Mouse (Mus musculus): ENCODE measurements around the gene Fcgrt.
A peak's percentile ranks its signal among the peaks of the same experiment; 100 is the strongest.
"Not testable (repeated sequence)": the region's sequence is repeated elsewhere in the genome, so short reads cannot be mapped to it uniquely, and the experiment has no call there.

Gene Fcgrt

DNA sequence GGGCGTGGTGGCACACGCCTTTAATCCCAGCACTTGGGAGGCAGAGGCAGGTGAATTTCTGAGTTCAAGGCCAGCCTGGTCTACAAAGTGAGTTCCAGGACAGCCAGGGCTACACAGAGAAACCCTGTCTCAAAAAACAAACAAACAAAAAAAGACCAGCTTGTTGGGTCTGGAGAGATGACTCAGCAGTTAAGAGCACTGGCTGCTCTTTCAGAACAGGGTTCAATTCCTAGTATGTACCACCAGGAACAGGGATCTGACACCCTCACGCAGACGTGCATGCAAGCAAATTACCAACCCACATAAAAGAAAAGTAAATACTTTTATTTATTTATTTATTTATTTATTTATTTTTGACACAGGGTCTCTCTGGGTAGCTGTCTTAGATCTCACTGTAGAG lies 6.4 kb upstream of the Fcgrt start:
- not testable (repeated sequence) for DNase-seq (ENCODE audit: low read depth, low spot score)

DNA sequence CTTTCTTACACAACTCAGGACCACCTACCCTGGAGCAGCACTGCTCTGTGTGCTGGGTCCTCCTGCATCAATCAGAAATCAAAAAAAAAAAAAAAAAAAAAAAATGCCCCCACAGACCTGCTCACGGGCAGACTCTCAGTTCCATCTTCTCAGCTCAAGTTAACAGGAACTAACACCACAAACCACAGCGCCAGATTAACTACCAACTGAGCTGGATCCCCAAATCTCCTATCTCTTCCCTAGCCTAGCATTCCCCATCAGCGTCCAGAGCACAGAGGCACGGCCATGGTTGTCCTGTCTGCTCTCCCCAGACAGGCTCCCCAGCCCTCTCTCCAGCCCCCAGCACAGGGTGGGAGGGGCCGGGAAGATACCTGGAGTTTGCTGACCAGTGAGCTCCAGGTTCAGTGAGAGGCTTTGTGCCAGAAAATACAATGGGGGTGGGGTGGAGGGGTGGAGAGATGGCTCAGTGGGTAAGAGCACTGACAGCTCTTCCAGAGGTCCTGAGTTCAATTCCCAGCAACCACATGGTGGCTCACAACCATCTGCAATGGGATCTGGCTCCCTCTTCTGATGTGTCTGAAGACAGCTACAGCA lies 3.5 kb upstream of the Fcgrt start:
- no peak for DNase-seq (ENCODE audit: low read depth, low spot score)

DNA sequence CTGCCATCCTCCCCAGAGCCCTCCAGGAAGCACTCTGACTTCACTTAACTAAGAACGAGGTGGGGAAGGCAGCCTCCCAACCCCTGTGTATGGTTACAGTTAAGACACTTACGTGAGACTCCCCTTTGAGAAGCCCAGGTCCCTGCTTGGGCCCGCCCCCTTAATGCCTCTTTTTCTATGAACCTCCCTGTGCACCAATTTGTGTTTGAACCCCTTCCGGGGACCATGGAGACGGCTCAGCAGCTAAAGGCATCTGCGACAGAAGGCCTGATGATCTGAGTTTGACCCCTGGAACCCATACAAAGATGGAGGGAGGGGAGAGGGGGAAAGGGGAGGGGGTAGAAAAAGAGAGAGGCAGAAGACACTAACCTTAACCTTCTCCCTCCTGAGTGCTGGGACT lies 2.8 kb upstream of the Fcgrt start:
- DNase-seq (ENCODE audit: low read depth, low spot score) = no peak

DNA sequence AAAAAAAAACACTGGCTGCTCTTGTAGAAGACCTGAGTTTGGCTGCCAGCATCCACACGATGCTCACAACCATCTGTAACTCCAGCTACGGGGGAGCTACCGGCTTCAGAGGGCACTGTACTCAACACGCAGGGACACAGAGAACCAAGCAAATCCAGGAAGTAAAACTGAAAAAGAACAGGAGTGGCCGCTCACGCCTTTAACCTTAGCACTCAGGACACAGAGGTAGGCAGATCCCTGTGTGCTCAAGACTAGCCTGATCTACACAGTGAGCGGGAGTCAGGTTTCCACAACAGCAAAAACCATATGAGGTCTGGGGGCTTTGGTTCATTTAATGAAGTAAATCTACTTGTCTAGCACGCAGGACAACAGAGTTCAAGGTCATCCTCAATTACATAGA lies 1.8 kb upstream of the Fcgrt start:
- DNase-seq (ENCODE audit: low read depth, low spot score) = no peak

DNA sequence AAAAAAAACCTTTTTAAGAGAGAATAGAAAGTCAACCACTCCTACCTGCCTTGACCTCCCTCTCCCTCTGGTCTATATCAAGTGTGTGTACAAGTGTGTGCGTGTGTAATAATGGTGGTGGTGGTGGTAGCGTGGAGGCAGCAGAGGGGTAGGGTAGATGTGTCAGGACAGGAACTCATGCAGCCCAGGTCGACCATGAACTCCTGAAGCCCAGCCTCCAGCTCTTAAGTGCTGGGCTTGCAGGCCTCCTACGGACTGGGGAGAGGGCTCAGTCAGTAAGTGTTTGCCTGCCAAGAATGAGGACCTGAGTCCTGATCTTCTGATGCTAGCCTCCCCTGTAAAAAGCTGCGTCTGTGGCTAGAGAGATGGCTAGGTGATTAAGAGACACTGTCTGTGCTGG lies 1.3 kb upstream of the Fcgrt start:
- no peak for DNase-seq (ENCODE audit: low read depth, low spot score)

DNA sequence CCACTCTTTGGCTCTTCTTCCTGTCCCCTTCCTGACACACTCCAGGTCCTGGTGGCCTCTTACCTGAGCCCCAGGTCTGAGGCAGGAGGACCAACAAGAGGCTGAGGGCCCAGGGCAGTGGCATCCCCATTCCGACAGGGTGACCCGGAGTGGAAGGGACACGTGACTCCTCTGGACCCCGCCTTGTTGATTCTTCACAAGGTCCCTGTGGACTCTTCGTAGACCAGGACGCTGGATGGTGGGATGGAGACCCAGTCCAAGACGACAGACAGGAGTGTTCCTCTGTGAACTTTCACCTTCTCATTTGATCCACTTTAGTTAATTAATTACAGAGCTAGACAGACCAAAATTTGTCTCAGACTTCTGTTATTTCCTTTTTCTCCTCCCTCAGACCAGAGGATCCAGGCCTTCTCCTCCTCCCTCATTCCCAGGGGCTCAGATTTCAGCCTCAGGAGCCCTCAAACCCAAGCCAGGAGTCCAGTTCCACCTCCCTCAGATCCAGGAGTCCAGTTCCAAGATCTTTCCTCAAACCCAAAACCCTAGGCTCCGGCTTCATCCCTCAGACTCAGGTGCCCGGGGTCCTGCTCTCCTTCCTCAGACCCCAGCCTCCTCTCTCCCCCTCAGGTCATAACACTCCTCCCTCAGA lies 588 bp downstream of the Fcgrt start:
- no peak for DNase-seq (ENCODE audit: low read depth, low spot score)

DNA sequence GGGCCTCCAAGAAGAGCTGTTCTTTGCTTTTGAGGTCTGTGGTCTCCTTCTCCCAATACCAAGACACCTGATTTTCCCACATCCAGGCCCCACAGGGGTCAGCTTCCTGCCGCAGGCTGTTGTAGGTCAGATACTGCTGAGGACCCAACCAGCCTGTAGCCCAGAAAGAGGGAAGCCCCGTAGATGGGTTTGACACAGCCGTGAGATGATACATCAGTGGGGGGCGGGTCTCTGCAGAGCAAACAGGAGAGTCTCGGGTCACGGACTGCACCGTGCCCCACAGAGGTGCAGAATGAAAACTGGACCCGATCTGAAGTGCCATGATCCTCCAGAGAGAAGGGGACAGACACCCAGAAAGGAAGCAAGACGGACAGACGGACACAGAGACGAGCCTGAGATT lies 1.2 kb downstream of the Fcgrt start:
- DNase-seq (ENCODE audit: low read depth, low spot score) = no peak

DNA sequence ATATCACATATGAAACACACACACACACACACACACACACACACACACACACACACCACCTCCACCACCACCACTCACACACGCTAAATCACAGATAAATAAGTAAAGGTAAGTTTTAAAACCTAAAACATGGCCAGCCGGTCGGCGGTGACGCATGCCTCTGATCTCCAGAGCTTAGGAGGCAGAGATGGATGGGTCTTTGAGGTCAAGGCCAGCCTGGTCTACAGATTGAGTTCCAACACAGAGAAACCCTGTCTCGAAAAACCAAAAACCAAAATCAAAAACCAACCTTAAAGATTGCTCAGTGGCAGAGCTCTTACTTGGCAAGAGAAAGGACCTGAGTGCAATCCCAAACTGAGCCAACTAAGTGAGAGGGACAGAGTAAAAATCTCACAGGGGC lies 3.6 kb downstream of the Fcgrt start:
- DNase-seq (ENCODE audit: low read depth, low spot score) = no peak

DNA sequence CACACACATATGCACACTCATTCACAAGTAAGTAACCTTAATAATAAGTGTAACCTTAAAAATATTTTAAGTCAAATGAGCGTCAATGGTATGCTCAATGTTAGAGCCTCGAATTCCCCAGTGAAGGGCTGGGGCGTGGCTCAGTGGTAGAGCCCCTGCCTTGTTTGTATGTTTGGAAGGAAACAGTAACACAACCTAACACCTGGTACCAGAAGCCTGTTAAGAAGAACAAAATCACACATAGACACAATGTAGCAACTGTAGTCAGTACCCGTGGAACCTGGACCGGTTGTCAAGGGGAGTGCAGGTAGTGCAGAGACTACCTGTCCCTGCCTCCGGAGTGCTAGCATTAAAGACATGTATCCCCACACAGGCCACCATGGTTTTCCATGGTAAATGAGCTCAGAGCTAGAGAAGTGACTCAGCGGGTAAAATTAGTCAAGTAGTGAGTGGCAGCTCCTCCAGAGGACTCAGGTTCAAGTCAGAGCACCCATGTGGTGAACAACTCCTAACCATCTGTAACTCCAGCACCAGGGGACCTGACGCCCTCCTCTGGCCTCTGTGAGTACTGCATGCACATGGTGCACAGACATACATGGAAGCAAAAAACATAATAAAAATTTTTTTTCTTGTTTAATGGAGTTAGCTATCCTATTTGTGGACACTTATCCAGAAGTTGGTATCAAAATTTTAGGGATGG lies 5.0 kb downstream of the Fcgrt start:
- DNase-seq (ENCODE audit: low read depth, low spot score) = no peak

DNA sequence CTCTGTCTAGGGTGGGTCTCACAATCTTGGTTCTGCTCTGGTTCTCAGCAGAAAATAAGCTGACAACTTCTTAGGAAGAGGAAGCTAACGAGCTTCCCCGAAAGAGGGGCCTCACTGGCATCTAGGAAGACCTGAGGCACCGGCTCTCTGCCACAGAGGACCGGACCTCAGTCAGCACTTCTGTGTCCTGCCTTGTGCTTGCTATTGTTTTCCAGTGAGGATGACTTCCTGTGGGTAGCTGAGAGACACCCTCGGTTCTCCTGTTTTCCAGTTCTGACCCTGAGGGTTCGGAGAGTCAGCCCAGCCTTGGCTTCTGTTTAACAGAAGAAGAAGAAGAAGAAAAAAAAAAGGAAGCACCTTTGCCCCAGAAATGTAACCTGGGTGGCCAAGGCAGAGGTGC lies 6.2 kb downstream of the Fcgrt start:
- no peak for DNase-seq (ENCODE audit: low read depth, low spot score)

DNA sequence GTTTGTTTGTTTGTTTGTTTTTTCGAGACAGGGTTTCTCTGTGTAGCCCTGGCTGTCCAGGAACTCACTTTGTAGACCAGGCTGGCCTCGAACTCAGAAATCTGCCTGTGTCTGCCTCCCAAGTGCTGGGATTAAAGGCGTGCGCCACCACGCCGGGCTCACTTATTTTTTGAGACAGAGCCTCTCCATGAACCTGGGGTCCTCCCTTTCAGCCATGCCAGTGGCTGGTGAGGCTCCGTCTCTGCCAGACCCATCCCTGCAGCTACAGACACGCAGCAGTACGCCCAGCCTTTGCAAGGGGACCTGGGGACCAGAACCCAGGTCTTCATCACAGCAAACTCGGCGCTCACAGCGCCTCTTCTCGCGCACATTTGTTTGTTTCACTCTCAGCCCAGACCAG lies 7.7 kb downstream of the Fcgrt start:
- not testable (repeated sequence) for DNase-seq (ENCODE audit: low read depth, low spot score)

DNA sequence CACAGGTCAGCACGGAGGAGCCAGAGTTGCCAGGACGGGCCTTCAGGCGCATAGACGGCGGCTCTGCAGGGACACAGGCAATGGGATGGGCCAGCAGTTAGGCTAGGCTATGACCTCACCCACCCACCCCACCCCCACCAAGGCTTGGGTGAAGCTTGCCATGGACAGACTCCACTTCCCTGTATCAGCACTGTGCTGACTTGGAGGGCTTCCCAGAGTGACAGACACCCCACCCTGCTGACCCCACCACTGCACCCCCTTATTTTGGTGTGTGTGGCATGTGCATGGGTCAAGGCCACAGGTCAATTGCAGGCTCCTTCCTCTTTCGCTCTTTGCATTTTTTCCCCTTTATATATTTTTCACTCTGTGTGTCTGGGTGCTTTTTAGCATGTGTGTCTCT lies 8.3 kb downstream of the Fcgrt start:
- no peak for DNase-seq (ENCODE audit: low read depth, low spot score)

DNA sequence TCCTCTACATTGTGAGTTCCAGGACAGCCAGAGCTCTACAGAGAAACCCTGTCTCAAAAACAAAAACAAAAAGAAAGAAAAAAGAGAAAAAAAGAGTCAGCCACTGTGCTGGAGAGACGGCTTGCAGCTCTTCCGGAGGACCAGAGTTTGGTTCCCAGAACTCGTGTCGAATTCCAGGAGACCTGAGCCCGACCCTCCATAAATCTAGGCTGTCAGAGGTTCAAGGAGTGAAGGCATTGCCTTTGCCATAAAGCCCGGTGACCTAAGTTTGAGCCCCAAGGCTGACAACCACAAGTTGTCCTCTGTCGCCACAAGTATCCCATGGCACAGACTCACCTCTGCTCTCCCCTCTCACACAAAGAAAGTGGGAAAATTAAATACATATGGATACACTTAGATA lies 9.5 kb downstream of the Fcgrt start:
- DNase-seq (ENCODE audit: low read depth, low spot score) = peak; percentile 72

DNA sequence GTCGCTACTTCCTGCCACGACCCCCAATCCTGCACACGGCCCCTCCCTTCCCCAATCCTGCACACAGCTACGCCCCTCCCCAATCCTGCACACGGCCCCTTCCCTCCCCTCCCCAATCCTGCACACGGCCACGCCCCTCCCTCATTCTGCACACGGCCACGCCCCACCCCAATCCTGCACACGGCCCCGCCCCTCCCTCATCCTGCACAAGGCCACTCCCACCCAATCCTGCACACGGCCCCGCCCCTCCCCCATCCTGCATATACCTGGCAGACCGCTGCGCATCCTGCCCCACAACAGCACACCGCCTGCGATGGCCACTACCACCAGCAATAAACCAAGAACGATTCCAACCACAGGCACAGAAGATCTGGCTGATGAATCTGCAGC lies 10.1 kb downstream of the Fcgrt start:
- no peak for DNase-seq (ENCODE audit: low read depth, low spot score)

DNA sequence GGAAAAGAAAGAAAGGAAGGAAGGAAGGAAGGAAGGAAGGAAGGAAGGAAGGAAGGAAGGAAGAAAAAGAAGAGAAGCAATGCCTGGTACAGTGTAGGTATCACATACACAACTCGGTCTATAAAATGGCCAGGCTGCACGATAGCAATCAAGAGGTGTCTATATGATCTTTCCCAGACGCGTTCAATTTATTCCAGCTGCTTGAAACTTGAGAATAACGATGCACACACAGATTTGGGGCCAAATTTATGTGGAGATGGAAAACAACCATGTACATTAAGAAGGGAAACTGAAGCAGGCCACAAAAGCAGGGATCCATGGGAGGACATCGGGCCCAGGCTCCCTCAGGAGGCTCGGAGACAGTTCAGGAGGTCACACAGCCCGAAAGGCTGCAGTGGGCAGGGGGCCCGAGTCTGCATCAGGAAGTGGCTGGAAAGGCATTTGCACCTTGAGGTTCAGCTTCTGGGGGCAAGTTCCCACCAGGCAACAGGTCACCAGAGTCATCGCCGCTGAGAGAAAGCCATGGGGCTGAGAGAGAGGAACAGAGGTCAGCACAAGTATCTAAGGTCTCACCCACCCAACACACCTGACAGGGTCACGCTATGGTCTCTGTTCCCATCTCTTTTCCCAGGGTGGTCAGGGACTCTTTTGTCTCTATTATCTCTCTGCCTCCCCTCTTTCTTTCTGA lies 10.7 kb downstream of the Fcgrt start:
- DNase-seq (ENCODE audit: low read depth, low spot score) = no peak

DNA sequence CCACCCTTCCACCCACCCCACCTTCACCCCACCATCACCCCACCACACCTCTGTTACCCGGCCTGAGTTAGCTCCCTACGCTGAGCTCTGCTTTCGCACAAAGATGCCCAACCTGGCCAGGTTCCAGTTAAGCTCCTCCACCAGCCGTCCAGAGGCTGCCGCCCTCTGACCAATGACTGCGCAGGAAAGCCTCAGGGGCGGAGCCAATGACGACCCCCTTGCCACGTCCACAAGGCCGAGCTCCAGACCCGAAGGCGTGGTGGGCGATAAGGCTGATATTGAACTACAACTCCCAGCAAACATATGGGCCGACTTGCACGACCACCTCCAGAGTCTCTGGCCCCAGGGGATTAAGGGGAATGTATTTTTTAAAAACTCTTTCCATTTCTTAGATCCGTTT lies 11.6 kb downstream of the Fcgrt start, which contains the start of gene Rcn3:
Gene Rcn3 (minus strand): TSS at position 174 of the 400 bp plus-strand sequence.
- DNase-seq (ENCODE audit: low read depth, low spot score) = peak; percentile 97

DNA sequence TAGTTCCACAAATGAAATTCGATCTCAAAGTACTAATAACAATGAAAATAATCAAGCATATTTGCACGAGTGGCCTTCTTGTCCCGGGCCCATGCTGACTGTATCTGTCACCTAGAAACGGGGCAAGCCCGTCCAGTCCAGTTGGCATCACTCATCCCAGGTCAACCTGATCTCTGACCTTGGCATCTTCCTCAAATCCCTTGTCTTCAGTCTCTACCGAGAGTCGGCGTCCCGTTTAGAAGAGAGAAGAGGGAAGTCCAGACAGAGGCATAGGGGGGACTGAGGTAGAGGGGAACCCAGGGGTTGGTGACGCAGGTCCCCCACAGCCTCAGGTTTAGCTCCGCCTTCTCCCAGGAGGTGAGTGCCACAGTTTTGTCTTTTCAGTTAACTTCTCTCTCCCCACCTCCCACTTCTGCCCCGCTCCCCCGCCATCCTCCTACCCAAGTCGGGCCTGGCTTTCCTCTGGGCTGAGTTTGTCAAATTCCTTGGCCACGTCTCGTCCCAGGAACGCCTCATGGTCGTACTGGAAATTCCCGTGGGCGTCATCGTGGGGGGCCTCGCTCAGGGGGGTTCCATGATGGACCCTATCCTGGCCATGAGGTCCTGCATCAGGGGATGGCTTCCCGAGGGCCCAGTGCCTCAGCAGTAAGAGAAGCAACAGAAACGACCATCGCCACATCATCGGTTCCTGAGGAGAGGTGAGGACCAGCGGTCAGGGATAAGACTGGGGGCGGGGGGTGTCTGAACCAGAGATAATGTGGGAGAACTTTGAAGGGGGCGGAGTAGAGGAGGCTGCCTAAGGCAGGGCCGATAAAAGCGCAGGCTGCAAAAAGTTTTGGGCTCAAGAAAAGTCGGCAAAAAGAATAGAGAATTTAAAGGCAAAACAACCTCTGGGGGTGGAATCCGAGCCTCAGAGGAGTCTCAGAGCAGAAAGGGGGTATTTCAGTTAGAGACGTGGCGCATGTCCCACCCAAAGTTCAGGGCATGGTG lies 12.4 kb downstream of the Fcgrt start:
- DNase-seq (ENCODE audit: low read depth, low spot score) = peak; percentile 51

DNA sequence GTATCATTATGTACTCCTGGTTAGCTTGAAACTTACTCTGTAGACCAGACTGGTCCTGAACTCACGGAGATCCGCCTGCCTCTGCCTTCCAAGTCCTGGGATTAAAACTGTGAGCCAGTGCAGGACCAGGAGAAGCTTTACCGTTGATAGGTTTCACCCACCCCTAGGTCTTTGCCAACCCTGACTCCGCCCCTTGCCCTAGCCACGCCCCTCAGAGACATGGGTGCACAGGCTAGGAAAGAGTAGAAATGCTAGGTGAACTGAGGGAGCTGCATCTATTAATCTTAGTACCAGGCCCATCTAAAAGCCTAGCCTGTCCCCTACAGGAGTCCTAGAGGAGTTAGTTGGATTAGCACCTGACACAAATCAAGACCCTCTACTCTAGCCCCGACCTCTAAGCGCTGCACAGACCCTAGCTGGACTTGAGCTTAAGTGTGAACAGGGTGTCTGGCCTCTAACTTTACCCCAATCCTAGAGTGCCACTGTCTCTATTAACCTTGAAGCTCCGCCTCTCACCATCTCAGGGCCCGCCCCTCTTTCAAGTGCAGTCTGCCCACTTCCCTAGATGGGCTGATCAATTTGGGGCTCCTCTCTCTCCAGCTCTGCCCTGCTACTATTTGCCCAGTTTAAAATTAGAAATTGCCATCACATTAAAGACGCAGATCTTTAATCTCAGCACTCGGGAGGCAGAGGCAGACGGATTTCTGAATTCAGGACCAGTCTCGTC lies 13.2 kb downstream of the Fcgrt start:
- DNase-seq (ENCODE audit: low read depth, low spot score) = no peak

DNA sequence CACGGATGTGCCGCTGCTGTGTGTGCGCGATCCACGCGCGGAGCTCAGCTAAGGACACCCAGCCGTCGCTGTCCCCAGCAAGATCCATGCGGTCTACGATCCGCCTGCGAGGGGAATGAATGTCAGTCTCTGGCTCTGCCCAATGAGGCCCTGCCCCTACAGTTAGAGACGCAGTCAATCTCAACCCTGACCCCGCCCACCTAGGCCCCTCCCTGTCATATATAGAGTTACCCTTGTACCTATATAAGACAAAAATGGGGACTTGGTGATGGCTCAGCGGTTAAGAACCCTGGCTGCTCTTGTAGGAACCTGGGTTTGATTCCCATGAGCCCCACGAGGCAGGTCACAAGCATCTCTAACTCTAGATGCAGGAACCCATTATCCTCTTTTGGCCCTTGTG lies 15.1 kb downstream of the Fcgrt start:
- DNase-seq (ENCODE audit: low read depth, low spot score) = no peak

DNA sequence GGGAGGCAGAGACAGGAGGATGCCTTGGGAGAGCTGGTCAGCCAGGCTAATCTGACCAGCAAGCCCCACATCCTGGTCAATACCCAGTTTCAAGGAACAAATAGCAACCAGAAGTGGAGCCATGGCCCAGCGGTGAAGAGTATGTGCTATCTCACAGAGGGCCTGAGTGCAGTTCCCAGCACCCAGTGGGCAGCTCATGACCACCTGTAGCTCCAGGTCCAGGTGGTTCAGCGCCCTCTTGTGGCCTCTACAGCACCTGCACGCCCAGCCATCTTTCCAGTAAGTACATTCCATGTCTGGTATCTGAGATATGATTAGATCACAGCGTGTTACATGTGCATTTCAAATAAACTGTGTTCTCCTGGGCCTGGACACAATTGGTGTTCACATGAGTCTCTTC lies 17.6 kb downstream of the Fcgrt start:
- DNase-seq (ENCODE audit: low read depth, low spot score) = no peak
